Mouse (Mus musculus) right cerebral cortex, postnatal 4 days (tissue): Measurements from ENCODE around the gene Ptpn14.

ENCODE experiments used
- DNase-seq: peaks from one replicate; pipeline ENCODE4 v3.0.0-alpha.2; 2022

Ptpn14 gene

GRCm38 (mm10) chr1:189916422-189917125, 188.5 kb downstream of the Ptpn14 start:
- DNase-seq = no peak

GRCm38 (mm10) chr1:189917126-189917500, 189.0 kb downstream of the Ptpn14 start:
- DNase-seq = no peak

DNA sequence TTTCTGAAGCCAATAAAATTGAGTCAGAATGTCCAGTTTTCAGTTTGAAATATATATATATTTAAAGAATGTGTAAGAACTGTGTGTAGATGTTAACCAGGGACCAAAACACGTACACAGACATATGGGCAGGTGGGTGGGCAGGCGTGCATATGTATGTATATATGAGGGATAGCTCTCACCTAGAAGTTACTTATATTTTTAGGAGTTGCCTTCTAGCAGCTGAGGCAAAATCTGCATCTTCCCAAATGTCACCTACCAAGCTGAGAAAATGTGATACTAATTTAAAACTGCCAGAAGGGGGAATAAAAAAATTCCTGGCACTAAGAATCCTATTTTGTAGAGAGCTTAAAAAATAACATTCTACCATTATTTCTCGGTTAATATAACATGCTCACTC, 191.7 kb downstream of the Ptpn14 start:
- DNase-seq = no peak

- DNase-seq = no peak
These were observed 192.9 kb downstream of the Ptpn14 start for GRCm38 (mm10) chr1:189920701-189921567.

DNA sequence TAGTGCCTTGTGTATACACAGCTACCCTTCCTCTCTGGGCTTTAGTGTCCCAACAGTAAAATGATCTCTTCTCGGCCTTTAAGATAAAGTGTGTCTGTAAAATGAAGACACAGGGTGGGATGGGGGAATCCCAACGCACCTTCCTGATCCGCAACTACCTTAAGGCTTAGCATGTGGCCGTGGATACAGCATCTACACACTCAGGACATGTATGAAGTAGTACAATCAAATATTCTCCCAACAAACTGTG, 193.4 kb downstream of the Ptpn14 start:
- no peak for DNase-seq

DNA sequence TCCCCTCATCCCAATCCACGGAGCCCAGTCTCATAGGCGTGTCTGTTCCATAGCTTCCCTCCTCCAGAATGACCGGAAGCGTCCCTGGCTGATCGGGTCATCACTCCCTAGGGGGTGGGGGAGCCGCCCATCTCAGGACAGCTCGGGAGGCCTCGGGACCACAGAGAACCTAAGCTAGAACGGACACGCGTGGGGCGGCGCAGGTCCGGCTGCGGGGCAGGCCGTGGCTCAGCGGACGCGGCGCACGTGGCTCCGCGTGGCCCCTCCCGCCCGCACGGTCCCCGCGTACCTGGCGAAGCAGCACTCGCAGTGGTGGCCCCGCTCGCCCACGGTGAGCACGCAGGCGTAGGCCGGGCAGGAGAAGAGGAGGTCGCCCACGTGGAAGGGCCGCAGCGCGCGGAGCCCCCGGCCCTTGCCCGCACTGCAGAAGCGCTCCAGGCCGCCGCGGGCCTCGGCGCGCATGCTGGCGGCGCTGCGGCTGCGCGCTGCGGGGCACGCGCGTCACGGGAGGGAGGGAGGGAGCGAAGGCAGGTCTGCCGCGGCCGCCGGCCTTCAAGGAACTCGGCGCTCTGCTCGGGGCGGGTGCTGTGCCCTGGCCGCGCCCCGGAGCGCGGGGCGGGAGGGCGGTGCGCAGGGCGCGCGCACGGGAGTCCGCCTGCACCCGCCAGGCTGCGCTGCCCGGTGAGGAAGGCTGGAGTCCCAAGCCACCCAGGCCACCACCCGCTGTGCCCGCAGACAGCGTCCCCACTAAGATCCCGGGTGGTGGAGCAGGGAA, 193.9 kb downstream of the Ptpn14 start, which contains the start of gene Smyd2:
TSS of gene Smyd2 (minus strand) at position 546 of the 775 bp plus-strand sequence.
- DNase-seq = peak; percentile 71

- DNase-seq = no peak
These were observed 194.7 kb downstream of the Ptpn14 start for GRCm38 (mm10) chr1:189922721-189923120.

- no peak for DNase-seq
These were observed 195.1 kb downstream of the Ptpn14 start for GRCm38 (mm10) chr1:189923157-189923556.

GRCm38 (mm10) chr1:189923871-189924568, 196.0 kb downstream of the Ptpn14 start:
- no peak for DNase-seq

GRCm38 (mm10) chr1:189926279-189926678, 198.2 kb downstream of the Ptpn14 start:
- no peak for DNase-seq
